Mouse (Mus musculus): ENCODE measurements around the gene Klrk1.

- TF ChIP-seq CTCF (IDR thresholded peaks at IDR 0.05; ENCODE audit: control insufficient read depth, insufficient read depth, insufficient read length) (no peak), MAX (IDR thresholded peaks at IDR 0.05) (no peak), MYOD1 (IDR thresholded peaks at IDR 0.05; ENCODE audit: control insufficient read depth, insufficient read length, low read depth) (no peak), USF1 (IDR thresholded peaks at IDR 0.05; ENCODE audit: low read depth) (no peak), FOSL1 (IDR thresholded peaks at IDR 0.05; ENCODE audit: insufficient read depth, low read length, poor library complexity, severe bottlenecking) (no peak), CEBPB (IDR thresholded peaks at IDR 0.05; ENCODE audit: low read depth) (no peak)
Observed at GRCm38 (mm10) chr6:129623735-129624134, at the start of gene Klrk1.
